Mouse (Mus musculus) C2C12 (cell line): ENCODE measurements around the gene Mob2. TPM values are rescaled to one million over a fixed set of nuclear protein-coding genes. Genes with fewer than 3 reads are reported as not detected.

Experiments
- H3K27me3 ChIP-seq: one replicate; pipeline ENCODE4 v1.6.1; 2011; ENCODE audit not compliant: control insufficient read depth, insufficient read depth, insufficient read length
- H3K36me3 ChIP-seq: one replicate; pipeline ENCODE4 v1.6.1; 2011; ENCODE audit not compliant: control insufficient read depth, insufficient read depth
- H3K4me3 ChIP-seq: one replicate; pipeline ENCODE4 v1.5.1; 2011; ENCODE audit warnings: mild to moderate bottlenecking, control low read depth; ENCODE audit not compliant: poor library complexity, insufficient read depth, severe bottlenecking
- H3K79me2 ChIP-seq: one replicate; pipeline ENCODE4 v1.6.1; 2011; ENCODE audit not compliant: control insufficient read depth, insufficient read depth
- H3K79me3 ChIP-seq: one replicate; pipeline ENCODE4 v1.6.1; 2011; ENCODE audit warnings: low read depth, control low read depth
- H3ac ChIP-seq: one replicate; pipeline ENCODE3; 2011; ENCODE audit warnings: low read depth; ENCODE audit not compliant: control insufficient read depth, insufficient read length
- CEBPB ChIP-seq: IDR thresholded peaks from one replicate; pipeline ENCODE4 v1.6.1; 2011; ENCODE audit warnings: low read depth, mild to moderate bottlenecking, control low read depth, moderate library complexity
- CTCF ChIP-seq: IDR thresholded peaks from one replicate; pipeline ENCODE4 v1.5.1; 2011; ENCODE audit not compliant: control insufficient read depth, insufficient read depth, insufficient read length
- FOSL1 ChIP-seq: IDR thresholded peaks from one replicate; pipeline ENCODE4 v1.8.0; 2011; ENCODE audit warnings: mild to moderate bottlenecking, low read length; ENCODE audit not compliant: poor library complexity, insufficient read depth, severe bottlenecking
- MAX ChIP-seq: IDR thresholded peaks from one replicate; pipeline ENCODE4 v1.6.1; 2011; ENCODE audit warnings: mild to moderate bottlenecking, control low read depth
- MYOD1 ChIP-seq: IDR thresholded peaks from one replicate; pipeline ENCODE4 v1.6.1; 2011; ENCODE audit warnings: low read depth; ENCODE audit not compliant: control insufficient read depth, insufficient read length
- MYOG ChIP-seq: IDR thresholded peaks from one replicate; pipeline ENCODE4 v1.6.1; 2011; ENCODE audit not compliant: control insufficient read depth, insufficient read length; ENCODE audit errors: extremely low read depth
- USF1 ChIP-seq: IDR thresholded peaks from one replicate; pipeline ENCODE4 v1.6.1; 2011; ENCODE audit warnings: low read depth, mild to moderate bottlenecking, control low read depth, moderate library complexity
- polyA plus RNA-seq: library from polyadenylated mRNA; unstranded; fragments of >200 nt; fragmentation: generic; extraction: Trizol; gene quantifications from one replicate; pipeline ENCODE4 v1.2.1, GENCODE M21; 2012; ENCODE audit warnings: missing spikeins

Mob2 gene
- polyA plus RNA-seq, 1 experiment: 27.5 TPM

DNA sequence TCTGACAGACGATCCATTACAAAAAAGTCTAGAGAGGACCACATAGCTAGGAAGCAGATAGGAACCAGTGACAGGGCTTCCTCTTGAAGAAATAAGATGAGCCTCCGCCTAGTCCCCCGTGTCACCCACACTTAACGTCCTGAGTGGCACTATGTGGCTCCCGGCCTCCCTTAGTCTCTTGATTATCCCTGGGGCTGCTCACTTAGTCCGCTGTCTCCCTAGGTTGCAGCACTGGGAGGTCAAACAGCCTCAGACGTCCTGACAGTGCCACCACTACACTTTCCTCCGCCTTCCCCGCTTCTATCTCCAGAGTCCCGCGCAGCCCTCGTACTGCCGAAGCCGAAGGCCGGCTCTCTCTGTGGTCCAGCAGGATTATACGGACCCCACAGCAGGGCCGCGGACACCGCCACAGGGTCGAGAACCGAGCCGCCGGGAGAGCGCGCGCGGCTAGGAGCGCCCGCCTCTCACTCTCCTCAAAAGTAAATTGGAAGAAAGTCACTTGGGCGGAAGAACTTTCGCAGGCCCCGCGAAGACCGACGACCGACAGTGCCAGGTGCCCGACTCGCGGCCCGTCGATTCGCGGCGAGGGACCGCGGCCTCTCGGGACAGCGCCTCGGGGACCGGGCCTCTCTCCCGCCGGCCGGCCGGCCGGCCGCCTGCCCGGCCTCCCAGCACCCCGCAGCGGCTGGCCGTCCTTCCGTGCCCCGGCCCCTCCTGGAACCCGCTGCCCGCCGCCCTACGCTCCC is 507 bp downstream of the Mob2 start:
- no peaks in the 10 kb centered on the region for H3K36me3 ChIP-seq
- H3K79me2 ChIP-seq: peaks cover 54% of the 10 kb centered on the region
- no peak for TF ChIP-seq USF1
- TF ChIP-seq CEBPB: no peak
- TF ChIP-seq CTCF: no peak
- TF ChIP-seq MYOD1: no peak
- TF ChIP-seq MYOG: no peak
- no peak for TF ChIP-seq MAX
- no peak for TF ChIP-seq FOSL1
- peaks cover 6% of the 10 kb centered on the region for H3K27me3 ChIP-seq
- H3K4me3 ChIP-seq: peak overlapping the region; percentile 53
- H3K79me3 ChIP-seq: peaks cover 26% of the 10 kb centered on the region
- peak overlapping the region; percentile 88 for H3ac ChIP-seq

DNA sequence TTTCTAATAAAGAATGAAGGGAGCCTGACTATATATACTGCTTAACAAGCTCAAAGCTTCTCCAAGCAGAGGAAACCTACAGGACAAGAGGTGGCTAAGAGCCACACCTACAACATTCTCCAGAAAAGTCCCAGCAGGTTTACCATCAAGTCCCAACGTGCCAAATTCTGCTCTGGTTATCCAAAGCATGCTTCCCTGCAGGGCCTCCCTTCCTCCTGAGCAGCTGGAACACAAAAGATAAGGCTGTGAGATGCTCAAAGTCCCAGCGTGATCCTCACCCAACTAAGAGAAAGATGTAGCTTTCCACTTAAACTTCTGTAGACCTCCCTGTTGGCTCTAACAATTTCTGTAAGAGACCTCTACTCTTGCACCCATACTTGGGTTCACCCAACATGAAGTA is 1.8 kb downstream of the Mob2 start:
- Histone ChIP-seq H3K79me3 (peaks cover 29% of the 10 kb centered on the region), H3K27me3 (no peaks in the 10 kb centered on the region), H3K4me3 (no peak overlapping the region), H3K36me3 (no peaks in the 10 kb centered on the region), H3K79me2 (peaks cover 58% of the 10 kb centered on the region), H3ac (no peak overlapping the region)
- TF ChIP-seq MYOG (no peak), MAX (no peak), MYOD1 (no peak), CTCF (no peak), CEBPB (no peak), FOSL1 (no peak), USF1 (no peak)

DNA sequence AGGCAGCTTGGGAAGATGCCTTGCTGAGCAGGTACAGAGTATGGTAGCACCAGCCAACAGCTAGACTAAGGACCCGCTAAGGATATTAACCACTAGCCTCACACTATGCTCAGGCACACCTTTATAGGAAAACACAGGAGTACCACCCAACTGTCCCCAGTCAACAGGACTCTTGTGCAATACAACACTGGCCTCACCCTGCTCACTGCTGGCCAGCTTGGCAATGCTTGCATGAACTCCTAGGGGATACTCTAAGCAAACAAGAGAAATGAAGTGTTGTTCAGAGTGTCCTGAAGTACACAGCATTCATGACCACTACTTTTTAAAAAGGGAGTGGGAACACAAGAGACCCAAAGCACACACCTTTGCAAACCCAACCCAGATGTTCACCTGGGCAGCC is 3.7 kb downstream of the Mob2 start:
- TF ChIP-seq USF1: no peak
- peaks cover 66% of the 10 kb centered on the region for H3K79me2 ChIP-seq
- no peak overlapping the region for H3K4me3 ChIP-seq
- H3K27me3 ChIP-seq: no peaks in the 10 kb centered on the region
- peaks cover 33% of the 10 kb centered on the region for H3K79me3 ChIP-seq
- H3ac ChIP-seq: no peak overlapping the region
- no peaks in the 10 kb centered on the region for H3K36me3 ChIP-seq

DNA sequence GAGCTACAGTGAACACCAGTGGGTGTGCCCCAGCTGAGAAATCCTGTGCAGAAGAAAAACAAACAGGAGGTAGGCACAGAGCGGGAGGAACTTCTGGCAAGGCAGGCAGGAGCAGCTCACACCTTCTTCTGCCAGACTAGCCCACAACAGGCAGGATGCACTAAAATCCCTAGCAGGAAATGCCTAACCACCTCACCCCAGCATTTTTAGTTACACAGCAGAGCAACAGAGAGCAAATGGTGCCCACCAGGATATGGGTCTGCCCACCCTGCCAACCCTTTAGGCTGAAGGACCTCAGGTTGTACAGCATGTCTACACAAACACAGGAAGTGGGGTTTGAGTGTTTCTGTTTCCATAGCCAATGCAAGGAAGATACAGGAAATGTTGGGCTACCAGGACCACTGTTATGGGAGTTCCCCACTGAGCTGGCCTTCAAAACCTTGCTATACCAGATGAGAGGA is 4.2 kb downstream of the Mob2 start:
- Histone ChIP-seq H3ac (no peak overlapping the region), H3K36me3 (no peaks in the 10 kb centered on the region), H3K79me3 (peaks cover 35% of the 10 kb centered on the region), H3K4me3 (no peak overlapping the region), H3K79me2 (peaks cover 70% of the 10 kb centered on the region), H3K27me3 (no peaks in the 10 kb centered on the region)
- TF ChIP-seq CEBPB: no peak
- TF ChIP-seq MYOD1: no peak
- TF ChIP-seq USF1: no peak
- TF ChIP-seq CTCF: no peak
- TF ChIP-seq MAX: no peak
- no peak for TF ChIP-seq MYOG
- TF ChIP-seq FOSL1: no peak

DNA sequence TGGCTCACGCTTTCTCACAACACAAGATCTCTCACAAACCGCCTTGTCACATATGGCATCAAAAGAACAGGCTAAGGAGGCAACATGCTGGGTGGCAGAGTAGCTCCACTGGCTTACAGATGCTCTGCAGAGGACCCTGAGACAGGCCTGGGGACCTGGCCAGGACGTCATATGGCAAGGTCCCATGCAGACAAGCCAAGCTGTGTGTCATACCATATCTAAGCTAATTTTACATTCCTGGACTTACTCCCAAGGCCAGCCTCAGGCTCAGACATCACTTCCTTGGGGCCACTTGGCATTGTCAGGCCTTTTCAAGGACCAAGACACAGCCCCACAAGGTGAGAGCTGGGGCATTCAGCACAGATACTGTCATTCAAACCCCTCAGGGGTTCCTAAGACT is 5.4 kb downstream of the Mob2 start:
- Histone ChIP-seq H3K4me3 (no peak overlapping the region), H3K79me3 (peaks cover 38% of the 10 kb centered on the region), H3K27me3 (no peaks in the 10 kb centered on the region), H3K79me2 (peaks cover 70% of the 10 kb centered on the region), H3ac (no peak overlapping the region), H3K36me3 (no peaks in the 10 kb centered on the region)
- TF ChIP-seq FOSL1: no peak

DNA sequence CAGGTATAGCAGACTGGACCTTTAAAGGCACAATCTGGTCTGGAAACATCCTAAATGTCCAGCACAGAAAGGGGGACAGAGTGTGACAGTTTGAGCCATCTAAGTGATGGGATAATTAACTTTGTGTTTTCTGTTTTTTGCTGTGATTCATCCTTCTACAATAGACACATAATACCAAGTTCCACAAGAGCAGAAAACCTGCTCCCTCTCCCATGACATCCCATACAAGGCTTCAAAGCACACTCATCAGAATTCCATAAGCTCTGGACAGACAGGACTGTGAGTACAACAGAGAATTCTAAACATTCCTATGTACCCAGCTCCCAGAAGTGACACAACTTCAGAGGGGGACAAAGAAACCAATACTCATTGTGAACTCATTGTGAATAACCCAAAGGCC is 10.3 kb downstream of the Mob2 start:
- no peaks in the 10 kb centered on the region for H3K27me3 ChIP-seq
- H3K79me2 ChIP-seq: peaks cover 39% of the 10 kb centered on the region
- no peak for TF ChIP-seq FOSL1
- no peak for TF ChIP-seq MYOG
- TF ChIP-seq MYOD1: no peak
- no peak for TF ChIP-seq CEBPB
- no peak for TF ChIP-seq CTCF
- TF ChIP-seq MAX: no peak
- TF ChIP-seq USF1: no peak
- H3ac ChIP-seq: no peak overlapping the region
- no peaks in the 10 kb centered on the region for H3K36me3 ChIP-seq
- H3K4me3 ChIP-seq: no peak overlapping the region
- peaks cover 20% of the 10 kb centered on the region for H3K79me3 ChIP-seq
